8 mouse cellular contexts compared by ENCODE assay signal in the genomic region with DNA sequence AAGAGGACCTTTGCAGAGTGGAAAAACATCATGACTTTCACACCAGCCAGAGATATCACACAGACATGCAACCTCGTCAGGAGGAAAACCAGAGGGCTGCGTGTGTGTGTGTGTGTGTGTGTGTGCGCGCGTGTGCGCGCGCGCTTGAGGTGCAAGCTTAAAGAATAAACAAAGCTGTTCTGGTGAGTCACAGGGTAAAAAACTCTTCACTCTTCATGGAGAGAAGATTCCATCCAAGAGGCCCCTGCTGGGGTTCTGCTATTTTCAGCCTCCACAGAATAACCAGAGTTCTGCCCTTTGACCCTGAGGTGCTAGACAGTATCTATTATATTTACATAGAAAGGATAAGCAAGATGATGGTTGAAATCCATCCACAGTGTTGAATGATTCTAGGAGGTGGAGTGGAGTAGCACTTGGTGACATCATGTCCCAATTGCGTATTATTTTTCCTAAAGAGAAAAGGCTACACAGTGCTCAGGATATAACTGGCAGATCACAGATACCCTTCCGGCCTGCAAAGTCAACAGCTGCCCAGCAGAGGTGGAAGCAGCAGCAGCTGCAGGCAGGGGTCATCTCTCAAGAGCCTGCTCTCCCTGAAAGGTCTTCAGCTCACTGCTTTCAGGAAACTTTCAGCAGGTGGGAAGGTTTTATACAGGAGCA. TPM values are rescaled to one million over a fixed set of nuclear protein-coding genes. Genes with fewer than 3 reads are reported as not detected.
DNase-seq lines count a peak whose midpoint lies in the region; ATAC-seq lines count a peak whose summit lies in the region.

No protein-coding gene starts in this region.

- peak; percentile 32 for DNase-seq in kidney, postnatal 10 days
- DNase-seq in kidney, adult 18-20 months = no peak
- DNase-seq in NIH3T3 (ENCODE audit: low read depth) = peak; percentile 57
- DNase-seq in heart, postnatal 4 days = peak; percentile 40
- DNase-seq in lung, postnatal 14 days = peak; percentile 52
- DNase-seq in urinary bladder, postnatal 36 days (ENCODE audit: low spot score in 2 of 2) = no peak

- ATAC-seq in granulocyte monocyte progenitor cell, adult 5-6 weeks (replicated peaks; ENCODE audit: poor library complexity, severe bottlenecking) = no peak
- no peak for ATAC-seq in cerebellum, adult (ENCODE audit: insufficient number of reproducible peaks, low FRiP score, low TSS enrichment)

RNA-seq across cellular contexts. Expression of a gene that starts 41.0 kb away (rescaled TPM):
- 10 to 100 TPM; 61.7 to 66.7 TPM for total RNA-seq in heart, postnatal 4 days (2021)
- total RNA-seq in granulocyte monocyte progenitor cell, adult 5-6 weeks (2014; fragmentation: Nextera tagmentation) = 12.1 and 12.4 TPM in 2 replicates
- 3.9 and 4.2 TPM in 2 replicates for total RNA-seq in granulocyte monocyte progenitor cell, adult 5-6 weeks (2017)

Comparison
In these comparisons a context has a peak if more than half of its experiments do, and no peak if none do; other contexts are left out.
1. DNase-seq: peak in kidney, postnatal 10 days (single experiment), NIH3T3 (single experiment), heart, postnatal 4 days (single experiment) and lung, postnatal 14 days (single experiment); none in kidney, adult 18-20 months (single experiment) and urinary bladder, postnatal 36 days (0 of 2).
2. RNA of a gene that starts 41.0 kb away (total RNA-seq): 61.7 to 66.7 TPM in heart, postnatal 4 days; 3.9 to 12.4 TPM in granulocyte monocyte progenitor cell, adult 5-6 weeks; every median in the first group is over 4 times any median in the second.